Mouse (Mus musculus) liver, embryonic 11.5 days (tissue): ENCODE results near the gene Moxd2. TPM values are rescaled to one million over a fixed set of nuclear protein-coding genes. Genes with fewer than 3 reads are reported as not detected.

ENCODE experiments used
- ATAC-seq: fragments of 200-750 bp; cut with Nextera tagmentation; replicated peaks from 2 replicates; pipeline ENCODE4 v1.8.0; 2017; ENCODE audit warnings: moderate number of reproducible peaks, mild to moderate bottlenecking, moderate TSS enrichment, moderate library complexity; ENCODE audit not compliant: low FRiP score
- DNase-seq: peaks from one replicate; pipeline ENCODE4 v3.0.0-alpha.2; 2017; ENCODE audit warnings: low spot score
- H3K27ac ChIP-seq: fragments of 300-500 bp; sonication (generic); 2 replicates; pipeline ENCODE4 v1.5.1; 2014; ENCODE audit warnings: mild to moderate bottlenecking, low read depth, low read length, control low read depth
- H3K27me3 ChIP-seq: fragments of 300-500 bp; sonication (generic); replicated peaks from 2 replicates; pipeline ENCODE4 v1.6.1; 2014; ENCODE audit warnings: low read length, mixed read lengths; ENCODE audit not compliant: control insufficient read depth, insufficient read depth
- H3K36me3 ChIP-seq: fragments of 300-500 bp; sonication (generic); 2 replicates; pipeline ENCODE4 v1.6.1; 2014; ENCODE audit warnings: mild to moderate bottlenecking, low read length, moderate library complexity, mixed read lengths; ENCODE audit not compliant: control insufficient read depth, insufficient read depth
- H3K4me1 ChIP-seq: fragments of 300-500 bp; sonication (generic); replicated peaks from 2 replicates; pipeline ENCODE4 v1.6.1; 2014; ENCODE audit warnings: low read length, mixed read lengths; ENCODE audit not compliant: control insufficient read depth, insufficient read depth
- H3K4me2 ChIP-seq: fragments of 300-500 bp; sonication (generic); 2 replicates; pipeline ENCODE4 v1.6.1; 2014; ENCODE audit warnings: mild to moderate bottlenecking, control low read depth, moderate library complexity
- H3K4me3 ChIP-seq: fragments of 300-500 bp; sonication (generic); 2 replicates; pipeline ENCODE4 v1.5.1; 2014; ENCODE audit warnings: low read depth, low read length, control low read depth
- H3K9ac ChIP-seq: fragments of 300-500 bp; sonication (generic); 2 replicates; pipeline ENCODE4 v1.6.1; 2014; ENCODE audit warnings: low read depth, low read length, control low read depth
- H3K9me3 ChIP-seq: fragments of 300-500 bp; sonication (generic); 2 replicates; pipeline ENCODE4 v1.6.1; 2016; ENCODE audit warnings: low read length, inconsistent platforms, mixed read lengths; ENCODE audit not compliant: control insufficient read depth
- WGBS: fragments of 180-500 bp; shearing (Covaris S2); extraction: QIAGEN DNeasy Blood & Tissue Kit; methylation state at CpG from one replicate; pipeline ENCODE4 v1.1.7; 2014; 5-methylcytosine and 5-hydroxymethylcytosine counted together
- polyA plus RNA-seq: library from polyadenylated mRNA; unstranded; fragments of >200 nt; fragmentation: Nextera tagmentation; extraction: Ambion mirVana; gene quantifications from 2 replicates; pipeline ENCODE4 v1.2.1, GENCODE M21; 2014

The Moxd2 gene
- polyA plus RNA-seq = not detected in 2 replicates

DNA sequence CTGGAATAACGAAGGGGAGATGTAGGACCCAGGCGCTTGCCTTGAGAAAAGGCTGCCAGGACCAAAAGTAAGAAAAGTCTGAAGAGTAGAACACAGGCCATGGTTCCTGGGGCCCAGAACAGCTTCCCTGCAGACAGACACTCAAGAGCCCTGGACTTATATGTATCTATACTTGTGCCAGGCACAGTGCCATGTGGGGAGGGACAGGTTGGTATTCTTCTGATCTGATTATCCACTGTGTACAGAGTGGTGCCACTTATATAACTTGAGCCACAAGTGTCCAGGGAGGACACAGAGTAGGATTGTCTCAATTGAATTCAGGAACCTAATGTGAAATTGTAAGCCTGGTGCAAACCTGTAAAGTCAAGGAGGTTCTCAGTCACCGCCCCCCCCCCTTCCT lies at the start of gene Moxd2:
Moxd2 (minus strand) TSS at position 101 of the 400 bp plus-strand sequence.
- WGBS = 86% methylated on average over 3 of the region's 3 CpGs
- Histone ChIP-seq H3K4me3 (no peak within 1 kb of the TSS), H3K36me3 (no peaks in the 10 kb centered on the region), H3K9ac (no peak within 1 kb of the TSS), H3K27ac (no peak within 1 kb of the TSS), H3K4me1 (no peaks in the 10 kb centered on the region), H3K9me3 (no peaks in the 10 kb centered on the region), H3K4me2 (no peak within 1 kb of the TSS), H3K27me3 (no peaks in the 10 kb centered on the region)
- no peak for ATAC-seq
- DNase-seq = no peak

DNA sequence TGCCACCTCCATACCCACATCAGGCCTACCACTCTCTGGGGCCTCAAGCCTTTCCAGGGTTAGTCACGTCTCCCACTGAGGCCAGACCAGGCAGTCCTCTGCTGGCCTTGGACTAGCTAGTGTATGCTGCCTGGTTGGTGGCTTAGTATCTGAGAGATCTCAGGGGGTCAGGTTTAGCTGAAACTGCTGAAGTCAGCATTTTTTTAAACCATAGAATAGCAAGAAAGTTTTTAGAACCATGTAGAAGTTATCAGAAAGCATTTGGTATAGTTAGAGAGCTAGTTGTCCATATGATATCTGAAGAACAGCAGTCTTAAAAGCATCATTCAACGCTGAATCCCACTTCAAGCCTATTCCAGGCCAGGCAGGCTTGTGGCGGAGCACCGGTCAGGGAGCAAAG lies 32.7 kb upstream of the Moxd2 start:
- no peak for DNase-seq
- no peak overlapping the region for H3K9ac ChIP-seq
- ATAC-seq = no peak
- H3K4me2 ChIP-seq = no peak overlapping the region
- 82% methylated on average over 4 of the region's 4 CpGs for WGBS
- no peaks in the 10 kb centered on the region for H3K4me1 ChIP-seq
- no peaks in the 10 kb centered on the region for H3K27me3 ChIP-seq
- H3K36me3 ChIP-seq = no peaks in the 10 kb centered on the region
- H3K9me3 ChIP-seq = no peaks in the 10 kb centered on the region
- no peak overlapping the region for H3K4me3 ChIP-seq
- H3K27ac ChIP-seq = no peak overlapping the region

DNA sequence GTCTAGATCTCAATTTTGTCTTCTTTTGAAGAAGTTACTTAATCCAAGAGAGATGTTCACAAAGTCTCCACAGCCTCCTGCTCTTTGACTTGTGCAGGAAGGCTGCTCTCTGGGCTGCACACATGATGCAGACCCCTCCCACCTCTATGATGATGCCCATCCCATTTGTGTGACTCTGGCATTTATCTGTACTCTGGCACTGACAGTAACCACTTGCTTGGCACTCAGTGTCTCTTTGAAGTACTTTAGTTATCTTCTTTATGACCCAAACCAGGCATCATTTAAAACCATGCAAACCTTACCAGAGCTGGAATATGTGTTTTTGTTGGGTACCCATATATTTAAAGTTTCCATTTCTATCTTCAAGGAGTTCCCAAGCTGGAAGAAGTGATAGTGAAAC lies 13.0 kb upstream of the Moxd2 start, which contains the start of gene Prss58:
Prss58 (minus strand) TSS at position 101 of the 400 bp plus-strand sequence.
- no peaks in the 10 kb centered on the region for H3K9me3 ChIP-seq
- ATAC-seq (no peak), DNase-seq (no peak)
- no peak within 1 kb of the TSS for H3K9ac ChIP-seq
- no peaks in the 10 kb centered on the region for H3K4me1 ChIP-seq
- no peak within 1 kb of the TSS for H3K4me3 ChIP-seq
- H3K36me3 ChIP-seq = no peaks in the 10 kb centered on the region
- no peaks in the 10 kb centered on the region for H3K27me3 ChIP-seq
- no peak within 1 kb of the TSS for H3K27ac ChIP-seq
- no peak within 1 kb of the TSS for H3K4me2 ChIP-seq

DNA sequence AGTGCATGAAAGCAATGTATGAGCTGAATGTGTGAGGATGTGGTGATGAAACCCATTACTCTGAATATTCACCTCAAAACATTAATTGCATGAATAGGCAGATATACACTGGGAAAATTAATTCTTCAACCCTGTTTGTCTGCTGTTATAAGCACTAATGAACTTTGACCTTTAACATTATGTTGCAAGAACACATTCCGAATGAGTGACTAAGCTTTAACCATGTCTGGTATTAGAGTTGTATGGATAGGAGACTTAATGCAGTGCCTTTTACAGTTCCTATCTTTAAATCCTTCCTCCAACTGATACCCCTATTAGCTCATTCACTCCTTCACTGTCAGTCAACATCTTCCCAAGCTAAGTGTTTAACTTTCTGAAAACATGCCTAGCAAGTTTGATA lies 7.4 kb upstream of the Moxd2 start:
- no peak for ATAC-seq
- Histone ChIP-seq H3K27ac (no peak overlapping the region), H3K36me3 (no peaks in the 10 kb centered on the region), H3K4me3 (no peak overlapping the region), H3K27me3 (no peaks in the 10 kb centered on the region), H3K9ac (no peak overlapping the region), H3K4me1 (no peaks in the 10 kb centered on the region), H3K9me3 (no peaks in the 10 kb centered on the region), H3K4me2 (no peak overlapping the region)
- WGBS = 73% methylated on average over 1 of the region's 1 CpGs
- DNase-seq = no peak

DNA sequence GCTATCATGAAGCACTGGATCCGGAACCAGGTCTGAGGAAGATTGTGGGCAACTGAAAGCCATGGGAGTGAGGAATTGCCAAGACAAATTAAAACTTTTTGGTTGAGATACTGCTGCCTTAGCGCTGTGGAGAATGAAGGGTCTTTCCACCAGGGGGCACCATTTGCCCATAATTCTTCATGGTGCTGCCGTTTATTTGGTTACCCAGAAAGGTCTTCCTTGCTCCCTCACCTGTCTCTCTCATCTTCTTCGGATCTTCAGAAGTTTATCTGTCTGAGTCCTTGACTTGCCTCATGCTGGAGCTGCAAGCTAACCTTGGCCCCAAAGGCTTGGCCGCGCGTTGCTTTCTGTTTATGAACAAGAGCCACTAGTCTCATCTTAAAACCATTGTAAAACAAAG lies 6.3 kb upstream of the Moxd2 start:
- Histone ChIP-seq H3K4me1 (no peaks in the 10 kb centered on the region), H3K36me3 (no peaks in the 10 kb centered on the region), H3K27me3 (no peaks in the 10 kb centered on the region), H3K9me3 (no peaks in the 10 kb centered on the region), H3K9ac (no peak overlapping the region), H3K4me2 (no peak overlapping the region), H3K27ac (no peak overlapping the region), H3K4me3 (no peak overlapping the region)
- peak; percentile 44; the same call in 1 of the 2 replicates for ATAC-seq
- DNase-seq = peak; percentile 44
- WGBS = 38% methylated on average over 7 of the region's 7 CpGs

DNA sequence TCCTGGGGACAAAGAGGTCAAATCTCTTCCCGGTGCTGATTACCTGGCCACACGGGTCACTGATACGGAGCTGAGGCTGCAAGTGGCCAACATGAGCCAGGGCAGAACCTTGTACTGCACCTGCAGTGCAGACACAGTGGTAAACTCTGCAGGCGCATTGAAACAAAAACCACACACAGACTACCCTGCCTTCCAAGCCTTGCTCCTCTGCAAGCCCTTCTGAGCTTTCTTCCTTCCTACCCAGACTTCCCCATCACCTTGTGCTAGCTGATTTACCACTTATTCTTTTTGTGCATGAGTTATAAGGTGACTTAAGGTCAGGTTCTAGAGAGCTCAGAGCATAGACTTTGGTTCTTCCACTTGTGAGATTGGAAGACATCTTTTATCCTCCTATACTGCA lies 4.5 kb upstream of the Moxd2 start:
- H3K9me3 ChIP-seq = no peaks in the 10 kb centered on the region
- H3K9ac ChIP-seq = no peak overlapping the region
- DNase-seq = no peak
- H3K4me1 ChIP-seq = no peaks in the 10 kb centered on the region
- H3K4me2 ChIP-seq = no peak overlapping the region
- no peaks in the 10 kb centered on the region for H3K36me3 ChIP-seq
- no peaks in the 10 kb centered on the region for H3K27me3 ChIP-seq
- no peak; the same call in 1 of the 2 replicates for ATAC-seq
- WGBS = 60% methylated on average over 4 of the region's 4 CpGs
- no peak overlapping the region for H3K4me3 ChIP-seq
- H3K27ac ChIP-seq = no peak overlapping the region; the same call in 1 of the 2 replicates

DNA sequence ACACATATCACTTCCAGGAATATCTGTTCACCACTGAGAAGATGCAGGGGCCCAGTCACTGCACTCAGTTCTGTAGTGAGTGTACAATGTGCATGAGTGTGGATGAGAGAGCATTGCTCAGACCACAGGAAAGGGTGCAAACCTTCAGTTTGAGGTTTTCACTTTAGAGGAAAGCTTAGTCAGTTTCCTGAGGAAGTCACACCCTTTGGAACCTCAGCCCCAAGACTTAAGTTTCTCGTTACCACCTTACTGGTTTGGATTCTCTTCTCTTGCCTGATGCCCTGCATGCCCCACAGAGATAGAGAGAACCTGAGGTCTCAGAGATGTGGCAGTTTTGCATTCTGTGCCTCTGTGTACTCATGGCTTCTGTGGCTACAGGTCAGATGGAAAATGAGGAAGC lies 3.7 kb upstream of the Moxd2 start:
- Histone ChIP-seq H3K4me2 (no peak overlapping the region), H3K4me3 (no peak overlapping the region), H3K27ac (no peak overlapping the region), H3K27me3 (no peaks in the 10 kb centered on the region), H3K4me1 (no peaks in the 10 kb centered on the region), H3K9me3 (no peaks in the 10 kb centered on the region), H3K9ac (no peak overlapping the region), H3K36me3 (no peaks in the 10 kb centered on the region)
- peak; percentile 55 for ATAC-seq
- no peak for DNase-seq
- 28% methylated on average over 1 of the region's 1 CpGs for WGBS

DNA sequence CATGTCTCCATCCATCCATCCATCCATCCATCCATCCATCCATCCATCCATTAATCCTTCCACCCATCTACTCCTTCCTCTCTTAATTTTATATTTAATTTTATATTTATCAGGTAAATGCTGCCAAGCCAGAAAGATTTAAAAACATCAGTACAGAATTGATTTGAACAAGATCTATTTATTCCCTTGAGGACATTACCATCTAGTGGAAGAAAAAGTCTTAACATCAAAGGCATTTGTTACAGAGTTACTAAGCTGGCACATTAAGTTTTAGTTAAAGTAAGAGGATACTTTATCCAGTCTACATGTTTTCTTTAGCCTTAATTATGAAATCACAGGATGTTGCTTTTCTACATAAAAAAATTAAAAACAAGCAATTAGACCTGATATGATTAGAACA lies 42.0 kb downstream of the Moxd2 start:
- Histone ChIP-seq H3K27ac (no peak overlapping the region), H3K4me2 (no peak overlapping the region), H3K9me3 (no peaks in the 10 kb centered on the region), H3K4me3 (no peak overlapping the region), H3K27me3 (no peaks in the 10 kb centered on the region), H3K9ac (no peak overlapping the region), H3K36me3 (no peaks in the 10 kb centered on the region), H3K4me1 (no peaks in the 10 kb centered on the region)
- ATAC-seq (no peak), DNase-seq (no peak)
